Mouse (Mus musculus): Measurements from ENCODE around the gene Sec22a.
A peak's percentile ranks its signal among the peaks of the same experiment; 100 is the strongest.

Gene Sec22a

GRCm38 (mm10) chr16:35310551-35311110, 53.1 kb downstream of the Sec22a start:
- DNase-seq (ENCODE audit: low spot score in 2 of 2), result no peak

GRCm38 (mm10) chr16:35309634-35310033, 54.1 kb downstream of the Sec22a start:
- no peak for DNase-seq (ENCODE audit: low spot score in 2 of 2)

GRCm38 (mm10) chr16:35308486-35309143, 55.1 kb downstream of the Sec22a start:
- DNase-seq (ENCODE audit: low spot score in 2 of 2), result no peak

GRCm38 (mm10) chr16:35308016-35308415, 55.7 kb downstream of the Sec22a start:
- no peak for DNase-seq (ENCODE audit: low spot score in 2 of 2)

GRCm38 (mm10) chr16:35307331-35307730, 56.4 kb downstream of the Sec22a start:
- no peak for DNase-seq (ENCODE audit: low spot score in 2 of 2)

GRCm38 (mm10) chr16:35306631-35307030, 57.1 kb downstream of the Sec22a start:
- DNase-seq (ENCODE audit: low spot score in 2 of 2), result no peak

GRCm38 (mm10) chr16:35305226-35305625, 58.5 kb downstream of the Sec22a start:
- no peak for DNase-seq (ENCODE audit: low spot score in 2 of 2)

- DNase-seq (ENCODE audit: low spot score in 2 of 2), result no peak
Measured at GRCm38 (mm10) chr16:35304416-35304815, 59.3 kb downstream of the Sec22a start.

- DNase-seq (ENCODE audit: low spot score in 2 of 2), result no peak
Measured at GRCm38 (mm10) chr16:35303721-35304120, 60.0 kb downstream of the Sec22a start.

GRCm38 (mm10) chr16:35302441-35303280, 61.1 kb downstream of the Sec22a start:
- DNase-seq (ENCODE audit: low spot score in 2 of 2), result no peak

GRCm38 (mm10) chr16:35300156-35300555, 63.6 kb downstream of the Sec22a start:
- DNase-seq (ENCODE audit: low spot score in 2 of 2), result no peak

GRCm38 (mm10) chr16:35297786-35298185, 65.9 kb downstream of the Sec22a start:
- no peak for DNase-seq (ENCODE audit: low spot score in 2 of 2)

GRCm38 (mm10) chr16:35287244-35287643, 76.5 kb downstream of the Sec22a start:
- DNase-seq (ENCODE audit: low spot score in 2 of 2), result no peak

- no peak for DNase-seq (ENCODE audit: low spot score in 2 of 2)
Measured at GRCm38 (mm10) chr16:35285821-35286220, 77.9 kb downstream of the Sec22a start.

GRCm38 (mm10) chr16:35282456-35282855, 81.3 kb downstream of the Sec22a start:
- DNase-seq (ENCODE audit: low spot score in 2 of 2), result no peak

- DNase-seq (ENCODE audit: low spot score in 2 of 2), result no peak
Measured at GRCm38 (mm10) chr16:35278166-35278565, 85.6 kb downstream of the Sec22a start.

GRCm38 (mm10) chr16:35272417-35272816, 91.3 kb downstream of the Sec22a start:
- DNase-seq (ENCODE audit: low spot score in 2 of 2), result no peak

GRCm38 (mm10) chr16:35271572-35271971, 92.1 kb downstream of the Sec22a start:
- DNase-seq (ENCODE audit: low spot score in 2 of 2), result no peak

- DNase-seq (ENCODE audit: low spot score in 2 of 2), result no peak
Measured at GRCm38 (mm10) chr16:35270945-35271344, 92.8 kb downstream of the Sec22a start.

GRCm38 (mm10) chr16:35270353-35270934, 93.3 kb downstream of the Sec22a start:
- DNase-seq (ENCODE audit: low spot score in 2 of 2), result peak; percentile 84 to 92
